Mouse (Mus musculus) G1E (cell line): Measurements from ENCODE around the gene Tbpl2.

Experiments used
- CTCF ChIP-seq: IDR thresholded peaks from 2 replicates; pipeline ENCODE4 v1.5.1; 2012; ENCODE audit warnings: low read depth, low read length, inconsistent platforms, mixed read lengths
- POLR2AphosphoS5 ChIP-seq: IDR thresholded peaks from 2 replicates; pipeline ENCODE4 v1.6.1; 2012; ENCODE audit warnings: low read depth, low read length, inconsistent platforms; ENCODE audit not compliant: insufficient replicate concordance
- TAL1 ChIP-seq: conservative IDR thresholded peaks from 2 replicates; pipeline ENCODE4 v1.6.1; 2012; ENCODE audit warnings: low read depth, low read length, inconsistent platforms, mixed read lengths

GRCm38 (mm10) chr2:24109085-24109484 is 12.7 kb upstream of the Tbpl2 start:
- TF ChIP-seq CTCF (no peak), TAL1 (no peak), POLR2AphosphoS5 (no peak)
